Mouse (Mus musculus): ENCODE measurements at regions not wholly inside any gene's neighbourhood (a gene's known extent, or its start where the extent isn't known, plus 50 kb on each side); places are given as distances from the start of the nearest gene placed in this dataset.

DNA sequence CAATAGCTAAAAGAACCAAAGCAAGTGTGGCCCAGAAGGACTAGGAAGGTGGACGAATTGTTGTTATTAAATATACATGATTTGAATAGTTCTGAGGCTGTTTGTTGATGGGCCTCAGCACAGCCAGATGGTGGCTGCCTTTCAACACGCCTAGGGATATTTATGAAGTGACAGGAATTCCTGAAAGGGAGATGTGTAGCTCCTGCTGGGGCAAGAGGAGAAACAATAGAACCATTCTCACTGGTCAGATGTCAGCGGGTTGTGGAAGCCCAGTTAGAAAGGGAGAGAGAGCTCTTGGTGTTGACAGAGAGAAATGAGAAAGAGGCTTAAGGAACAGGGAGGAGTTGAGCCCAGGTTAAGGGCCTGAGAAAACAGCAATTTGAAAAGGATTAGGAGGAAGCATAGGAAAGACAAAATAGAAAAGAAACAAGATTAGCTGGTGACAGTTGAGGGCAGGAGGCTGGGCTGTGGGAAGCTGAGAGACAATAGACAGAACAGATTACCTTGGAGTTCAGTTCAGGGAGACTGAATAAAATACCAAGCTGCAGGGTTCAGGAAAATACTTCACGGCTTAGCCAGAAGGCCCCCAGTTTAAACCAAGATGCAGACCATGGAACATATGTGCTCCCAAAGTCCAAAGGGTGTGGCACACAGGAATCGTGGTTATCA lies 174.7 kb upstream of the Ptbp2 start:
- DNase-seq: no peak

GRCm38 (mm10) chr3:119957529-119957928 lies 173.3 kb upstream of the Ptbp2 start:
- peak in 1 of 2 experiments; percentile 42 for DNase-seq

DNA sequence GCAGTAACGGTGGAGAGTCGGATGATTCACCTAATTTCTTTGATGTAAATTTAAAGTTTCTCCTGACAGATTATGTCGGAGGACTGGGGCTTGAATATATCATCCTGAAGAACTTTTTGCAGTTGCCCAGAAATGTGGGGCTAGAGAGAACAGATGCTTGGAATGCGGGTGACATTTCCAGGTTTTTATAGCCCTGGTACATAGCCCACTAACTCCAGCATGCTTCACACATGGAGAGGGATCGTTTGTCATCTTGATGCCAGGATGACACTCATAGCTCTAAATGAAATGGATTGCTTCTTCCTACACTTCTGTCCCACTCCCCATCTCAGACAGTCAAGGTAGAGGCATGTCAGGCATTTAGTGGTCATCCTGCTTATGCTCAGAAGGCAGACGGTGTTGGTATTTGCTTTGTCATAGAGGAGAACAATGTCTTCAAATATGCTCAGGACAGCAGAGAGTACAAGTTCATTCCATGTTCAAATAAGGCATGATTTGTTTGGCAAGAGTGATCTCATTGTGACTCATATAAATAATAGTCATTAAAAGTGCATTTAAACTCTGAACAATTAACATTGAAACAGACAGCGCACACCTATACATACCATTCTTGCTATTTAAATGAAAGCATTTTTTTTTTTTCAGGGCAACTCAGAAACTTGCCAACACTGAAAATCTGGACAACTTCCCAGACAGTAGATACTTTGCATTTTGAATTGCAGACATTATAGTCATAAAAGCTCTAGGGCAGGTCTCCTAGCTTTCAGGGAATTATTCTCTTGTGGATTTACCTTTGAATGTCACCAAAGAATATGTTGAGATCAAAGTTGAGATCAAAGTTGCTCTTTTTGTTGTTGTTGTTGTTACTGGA lies 171.7 kb upstream of the Ptbp2 start:
- DNase-seq: no peak

DNA sequence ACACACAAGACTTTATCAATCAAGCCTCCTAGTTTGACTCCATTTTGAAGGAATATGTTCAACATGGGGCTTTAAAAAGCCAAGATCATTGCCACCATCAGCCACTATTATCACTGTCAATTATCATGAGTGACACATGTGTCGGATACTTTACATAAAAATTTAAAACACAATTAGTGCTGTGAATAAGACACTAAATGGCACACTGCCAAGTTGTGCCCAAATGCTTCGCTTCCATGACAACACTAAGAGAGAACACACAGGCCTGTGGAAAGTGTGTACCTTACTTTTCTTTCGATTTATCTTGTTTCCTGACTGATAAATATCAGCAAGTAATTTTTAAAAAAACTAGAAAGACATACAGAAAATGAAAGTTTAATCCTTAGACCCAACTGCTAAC lies 166.5 kb upstream of the Ptbp2 start:
- no peak for DNase-seq

GRCm38 (mm10) chr3:119950070-119950469 lies 165.8 kb upstream of the Ptbp2 start:
- no peak for DNase-seq

- no peak for DNase-seq
Observed at GRCm38 (mm10) chr3:119949620-119950019, 165.4 kb upstream of the Ptbp2 start.

DNA sequence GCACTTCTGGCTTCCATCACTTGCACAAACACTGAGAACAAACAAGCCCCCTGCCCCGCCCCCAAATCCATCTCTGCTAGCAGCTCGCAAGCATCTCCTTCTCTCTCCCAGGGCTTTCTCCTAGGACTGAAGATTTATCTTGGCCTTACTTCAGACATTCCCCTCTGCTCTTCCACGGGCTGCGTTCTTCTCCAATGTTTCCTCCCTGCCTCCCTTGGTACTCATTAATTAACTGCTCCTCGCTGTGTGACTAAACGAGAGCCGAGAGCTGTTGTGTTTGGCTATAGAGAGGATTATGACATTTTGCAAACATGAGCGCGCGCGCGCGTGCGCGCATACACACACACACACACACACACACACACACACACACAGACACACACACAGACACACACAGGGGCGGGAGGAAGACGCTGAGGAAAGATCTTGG lies 164.8 kb upstream of the Ptbp2 start:
- no peak for DNase-seq

- DNase-seq: no peak
Observed at GRCm38 (mm10) chr3:119947126-119947525, 162.9 kb upstream of the Ptbp2 start.

- DNase-seq: no peak
Observed at GRCm38 (mm10) chr3:119944115-119944514, 159.8 kb upstream of the Ptbp2 start.

- DNase-seq: no peak
Observed at GRCm38 (mm10) chr3:119939091-119939490, 154.8 kb upstream of the Ptbp2 start.

DNA sequence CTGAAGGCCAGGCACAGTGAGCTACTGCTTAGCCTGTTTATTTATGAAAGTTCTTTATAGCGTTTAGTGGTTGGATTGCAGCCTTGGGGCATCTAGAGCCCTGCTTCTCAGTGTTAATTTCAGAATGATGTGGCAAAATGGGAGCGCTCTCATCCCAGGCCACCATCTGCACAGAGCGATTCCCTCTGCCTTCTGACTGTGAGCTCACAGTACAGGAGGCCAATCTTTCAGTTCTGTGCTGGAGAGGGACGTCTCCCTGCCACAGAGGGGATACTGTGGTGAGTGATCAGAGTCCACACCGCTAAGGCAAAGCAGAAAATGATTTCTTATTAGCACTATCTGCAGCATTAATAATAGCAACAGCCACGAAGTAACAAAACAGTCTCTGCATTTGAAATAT lies 154.2 kb upstream of the Ptbp2 start:
- DNase-seq: no peak

DNA sequence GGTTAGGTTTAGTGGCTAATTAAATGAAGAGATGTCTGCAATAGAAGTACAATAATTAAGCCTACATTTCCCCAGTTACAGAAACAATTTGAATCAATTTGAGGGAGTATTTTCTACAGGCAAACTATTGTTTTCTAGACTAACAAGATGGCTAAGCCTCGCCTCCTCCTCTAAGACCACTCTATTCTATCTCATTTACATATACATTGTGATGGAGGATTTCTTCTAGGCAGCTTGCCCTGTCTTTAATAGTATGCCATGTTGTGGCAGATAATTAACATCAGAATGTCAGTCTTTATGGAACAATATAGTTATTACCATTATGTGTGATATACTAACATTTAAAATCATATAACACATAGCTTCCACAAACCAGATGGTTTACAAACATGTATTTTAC lies 152.3 kb upstream of the Ptbp2 start:
- no peak for DNase-seq

GRCm38 (mm10) chr3:119933049-119933511 lies 148.8 kb upstream of the Ptbp2 start:
- peak in 1 of 2 experiments; percentile 33 for DNase-seq

- no peak for DNase-seq
Observed at GRCm38 (mm10) chr3:119928281-119928680, 144.0 kb upstream of the Ptbp2 start.

- DNase-seq: no peak
Observed at GRCm38 (mm10) chr3:119919501-119920141, 135.4 kb upstream of the Ptbp2 start.

- no peak for DNase-seq
Observed at GRCm38 (mm10) chr3:119915984-119916865, 132.0 kb upstream of the Ptbp2 start.

GRCm38 (mm10) chr3:119911532-119911931 lies 127.3 kb upstream of the Ptbp2 start:
- no peak for DNase-seq

DNA sequence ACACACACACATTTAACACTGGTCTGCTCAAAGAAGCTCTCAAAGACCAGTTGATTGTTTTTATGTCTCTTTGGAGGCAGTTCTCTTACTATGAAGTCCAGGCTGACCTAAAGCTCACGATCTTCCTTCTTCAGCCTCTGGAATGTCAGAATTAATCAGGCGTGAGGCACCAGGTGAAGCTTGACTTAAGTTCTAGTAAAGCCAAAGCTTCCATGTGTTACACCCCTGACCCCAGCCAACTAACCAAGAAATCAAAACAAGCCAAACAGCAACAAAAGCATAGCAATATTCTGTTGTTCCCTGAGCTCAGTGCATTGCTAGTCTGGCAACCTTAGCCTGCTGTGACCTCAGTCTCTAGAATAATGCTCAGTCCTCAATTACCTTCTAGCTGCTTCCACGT lies 120.0 kb upstream of the Ptbp2 start:
- no peak for DNase-seq

- DNase-seq: no peak
Observed at GRCm38 (mm10) chr3:119895141-119895540, 110.9 kb upstream of the Ptbp2 start.

DNA sequence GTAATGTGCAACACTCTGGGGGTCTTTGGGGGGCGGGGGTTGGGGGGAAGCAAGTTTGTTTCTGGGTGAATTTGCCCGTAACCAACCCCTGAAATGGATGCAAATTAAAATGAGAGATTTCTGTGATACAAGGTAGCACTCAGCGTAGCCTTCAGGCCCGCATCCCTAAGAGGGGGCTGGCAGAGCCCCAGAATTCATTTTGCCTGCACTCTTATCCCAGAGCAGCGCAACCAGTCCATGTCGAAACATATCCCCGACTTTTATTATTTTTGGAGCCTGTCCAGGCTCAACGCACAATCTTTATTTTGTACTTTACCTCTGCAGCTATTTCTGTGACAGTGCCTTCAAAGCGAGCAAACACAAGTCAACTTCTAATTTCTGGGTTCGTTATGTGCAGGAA lies 109.8 kb upstream of the Ptbp2 start:
- DNase-seq: no peak

DNA sequence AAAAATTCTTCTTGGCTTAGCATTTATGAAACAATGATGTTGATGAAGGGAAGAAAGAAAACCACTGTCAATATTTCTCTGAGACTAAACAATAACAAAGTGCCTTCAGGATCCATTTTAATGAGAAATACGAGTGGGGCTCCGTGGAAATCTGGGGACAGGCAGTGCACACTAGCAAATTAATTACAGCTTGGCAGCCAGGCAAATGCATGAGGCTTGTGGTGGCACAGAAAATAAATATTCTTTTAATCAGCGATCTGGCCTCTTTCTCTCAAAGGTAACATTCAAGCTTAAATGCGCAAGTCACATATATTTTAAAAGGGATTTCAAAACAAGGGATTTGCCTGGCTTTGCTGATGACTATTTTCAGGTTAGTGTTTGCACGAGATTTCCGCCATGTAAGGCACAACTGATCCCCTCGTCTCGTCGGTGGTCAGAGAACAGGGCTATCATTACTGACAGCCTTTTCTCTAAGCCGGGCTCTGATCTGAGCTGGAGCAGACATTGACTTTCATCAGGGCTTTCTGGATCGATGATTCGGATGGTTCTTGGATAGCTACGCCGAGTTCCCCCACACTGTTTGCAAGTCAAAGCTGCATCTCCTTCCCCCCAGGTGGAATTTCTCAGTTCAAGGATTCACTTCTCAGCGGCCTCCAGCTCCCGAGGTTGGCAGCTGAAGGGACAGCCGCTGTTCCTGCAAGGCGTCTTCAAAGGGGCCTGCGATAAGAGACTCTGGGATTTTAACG lies 109.1 kb upstream of the Ptbp2 start:
- peak; percentile 6 to 32 for DNase-seq

Measured in layer of hippocampus, postnatal 36 days (tissue).